Mouse (Mus musculus) heart, adult 11 months (tissue): Measurements from ENCODE around the gene Tacr2.

Experiments used
- DNase-seq: peaks from one replicate; pipeline ENCODE4 v3.0.0; 2022

Gene Tacr2

GRCm38 (mm10) chr10:62242358-62242757 lies 9.9 kb upstream of the Tacr2 start:
- no peak for DNase-seq

GRCm38 (mm10) chr10:62242896-62243295 lies 9.3 kb upstream of the Tacr2 start:
- no peak for DNase-seq

DNA sequence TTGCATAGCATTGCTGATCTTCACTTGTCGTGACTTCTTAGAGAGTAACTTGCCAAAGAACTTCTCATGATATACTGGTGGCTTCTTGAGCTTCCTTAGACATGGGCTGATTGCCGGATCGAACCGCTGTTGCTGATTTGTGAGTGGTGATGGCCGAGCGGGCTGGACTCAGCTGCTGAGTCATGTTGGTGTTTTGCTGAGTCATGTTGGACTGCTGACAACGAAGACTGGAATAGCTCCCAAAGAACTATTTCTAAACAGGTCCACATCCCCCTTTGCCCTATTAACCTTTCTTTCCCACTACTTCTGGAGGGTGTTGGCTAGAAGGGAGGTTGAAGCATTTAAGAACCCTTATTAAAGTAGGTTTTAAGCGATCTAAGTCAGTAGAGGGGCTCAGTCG lies 8.2 kb upstream of the Tacr2 start:
- no peak for DNase-seq

DNA sequence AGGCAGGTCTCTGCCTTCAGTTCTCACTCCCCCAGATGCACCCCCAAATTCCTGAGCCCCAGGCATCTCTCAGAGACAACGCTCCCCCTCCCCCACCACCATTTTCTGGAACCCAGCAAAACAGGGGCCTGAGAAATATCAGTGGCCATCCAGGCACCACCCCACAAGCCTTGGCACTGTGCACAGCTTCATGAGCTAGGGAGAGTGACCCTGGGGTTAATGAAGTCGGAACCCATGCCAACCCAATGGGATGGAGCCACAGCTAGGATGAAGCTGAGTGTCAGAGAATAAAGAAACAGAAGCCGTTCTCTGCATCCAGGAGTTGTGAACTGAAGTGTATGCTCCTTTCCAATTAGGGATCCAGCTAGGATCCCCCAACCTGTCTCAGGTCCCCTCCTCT lies 5.1 kb upstream of the Tacr2 start:
- no peak for DNase-seq

DNA sequence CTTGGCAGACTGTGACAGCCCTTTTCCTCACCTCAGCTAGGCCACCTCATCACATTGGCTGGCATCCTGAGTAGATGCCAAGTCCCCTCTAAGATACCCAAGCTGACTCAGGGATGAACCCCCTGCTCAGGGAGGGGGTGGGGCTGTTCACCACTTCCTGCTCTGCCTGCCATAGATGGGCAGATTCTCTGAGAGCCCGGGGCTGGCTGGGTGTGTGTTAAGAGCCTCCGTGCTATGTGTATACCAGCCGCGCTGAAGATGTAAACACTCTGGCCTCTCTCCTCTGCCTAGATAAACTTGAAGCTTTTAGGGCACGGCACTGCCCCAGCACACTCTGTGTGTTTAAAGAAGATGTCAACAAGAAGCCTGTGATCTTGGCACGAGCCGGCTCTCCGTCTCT lies 4.4 kb upstream of the Tacr2 start:
- no peak for DNase-seq

DNA sequence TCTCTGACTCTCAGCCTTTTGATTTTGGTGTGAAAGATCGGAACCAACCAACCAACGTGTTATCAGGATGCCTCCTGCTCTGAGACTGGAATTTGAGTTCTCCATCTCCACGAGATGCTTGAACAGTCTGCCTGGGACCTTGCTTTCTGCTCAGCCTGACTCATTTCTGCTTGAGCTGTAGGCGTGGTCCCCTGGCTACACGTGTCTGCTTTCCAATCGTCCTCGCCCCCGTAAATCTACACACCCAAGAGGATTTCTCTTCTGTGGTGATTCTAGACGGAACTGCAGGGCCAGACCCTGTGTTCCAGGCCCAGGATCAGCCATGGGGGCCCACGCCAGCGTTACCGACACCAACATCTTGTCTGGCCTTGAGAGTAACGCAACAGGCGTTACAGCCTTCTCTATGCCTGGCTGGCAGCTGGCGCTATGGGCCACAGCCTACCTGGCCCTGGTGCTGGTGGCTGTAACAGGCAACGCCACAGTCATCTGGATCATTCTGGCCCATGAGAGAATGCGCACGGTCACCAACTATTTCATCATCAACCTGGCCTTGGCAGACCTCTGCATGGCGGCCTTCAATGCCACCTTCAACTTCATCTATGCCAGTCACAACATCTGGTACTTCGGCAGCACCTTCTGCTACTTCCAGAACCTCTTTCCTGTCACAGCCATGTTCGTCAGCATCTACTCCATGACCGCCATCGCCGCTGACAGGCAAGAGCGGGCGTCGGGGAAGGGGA lies 428 bp downstream of the Tacr2 start:
- DNase-seq: no peak

- DNase-seq: no peak
Observed at GRCm38 (mm10) chr10:62258298-62258697, 6.1 kb downstream of the Tacr2 start.

DNA sequence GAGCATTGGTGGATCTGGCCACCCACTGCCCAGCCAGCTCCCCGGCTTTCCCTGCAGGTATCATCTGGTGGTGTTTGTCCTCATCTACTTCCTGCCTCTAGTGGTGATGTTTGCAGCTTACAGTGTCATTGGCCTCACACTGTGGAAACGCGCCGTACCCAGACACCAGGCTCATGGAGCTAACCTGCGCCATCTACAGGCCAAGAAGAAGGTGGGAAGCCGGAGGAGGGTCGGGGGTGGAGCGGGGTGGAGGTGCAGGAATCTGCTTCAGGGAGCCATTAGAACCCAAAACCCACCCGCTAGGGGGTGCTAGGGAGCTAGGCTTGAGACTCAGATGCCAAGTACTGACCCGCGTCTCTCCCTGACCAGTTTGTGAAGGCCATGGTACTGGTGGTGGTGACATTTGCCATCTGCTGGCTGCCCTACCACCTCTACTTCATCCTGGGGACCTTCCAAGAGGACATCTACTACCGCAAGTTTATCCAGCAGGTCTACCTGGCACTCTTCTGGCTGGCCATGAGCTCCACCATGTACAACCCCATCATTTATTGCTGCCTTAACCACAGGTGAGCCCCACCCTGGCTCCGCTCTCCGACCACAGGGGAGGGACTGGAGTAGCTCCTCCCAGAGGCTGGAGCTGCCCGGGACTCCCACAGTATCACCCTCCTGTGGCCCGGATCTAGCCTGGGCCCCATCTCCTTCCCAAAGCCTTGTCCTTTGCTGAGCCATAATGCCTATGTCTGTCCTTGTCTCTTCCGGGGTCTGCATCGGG lies 9.1 kb downstream of the Tacr2 start:
- DNase-seq: no peak

GRCm38 (mm10) chr10:62264299-62264698 lies 12.1 kb downstream of the Tacr2 start:
- DNase-seq: no peak

- no peak for DNase-seq
Observed at GRCm38 (mm10) chr10:62269278-62269677, 17.0 kb downstream of the Tacr2 start.

DNA sequence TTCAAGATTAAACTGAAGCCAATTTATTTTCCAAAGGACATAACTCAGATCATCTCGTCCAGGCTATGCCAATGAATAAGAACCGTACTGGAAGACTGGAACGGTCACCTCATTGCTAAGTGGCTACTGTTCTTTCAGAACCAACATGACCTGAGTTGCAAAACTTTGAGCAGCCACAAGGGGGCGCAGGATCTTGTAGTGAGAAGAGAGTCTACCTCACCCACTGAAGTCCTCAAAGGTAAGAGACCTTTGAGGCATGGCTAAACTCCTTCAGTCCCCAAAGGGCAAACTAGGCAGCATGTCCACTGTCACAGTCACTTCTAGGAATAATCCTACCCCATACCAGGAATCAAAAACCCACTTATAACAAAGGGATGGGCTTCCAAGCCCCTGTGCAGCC lies 23.0 kb downstream of the Tacr2 start:
- DNase-seq: peak; percentile 96

DNA sequence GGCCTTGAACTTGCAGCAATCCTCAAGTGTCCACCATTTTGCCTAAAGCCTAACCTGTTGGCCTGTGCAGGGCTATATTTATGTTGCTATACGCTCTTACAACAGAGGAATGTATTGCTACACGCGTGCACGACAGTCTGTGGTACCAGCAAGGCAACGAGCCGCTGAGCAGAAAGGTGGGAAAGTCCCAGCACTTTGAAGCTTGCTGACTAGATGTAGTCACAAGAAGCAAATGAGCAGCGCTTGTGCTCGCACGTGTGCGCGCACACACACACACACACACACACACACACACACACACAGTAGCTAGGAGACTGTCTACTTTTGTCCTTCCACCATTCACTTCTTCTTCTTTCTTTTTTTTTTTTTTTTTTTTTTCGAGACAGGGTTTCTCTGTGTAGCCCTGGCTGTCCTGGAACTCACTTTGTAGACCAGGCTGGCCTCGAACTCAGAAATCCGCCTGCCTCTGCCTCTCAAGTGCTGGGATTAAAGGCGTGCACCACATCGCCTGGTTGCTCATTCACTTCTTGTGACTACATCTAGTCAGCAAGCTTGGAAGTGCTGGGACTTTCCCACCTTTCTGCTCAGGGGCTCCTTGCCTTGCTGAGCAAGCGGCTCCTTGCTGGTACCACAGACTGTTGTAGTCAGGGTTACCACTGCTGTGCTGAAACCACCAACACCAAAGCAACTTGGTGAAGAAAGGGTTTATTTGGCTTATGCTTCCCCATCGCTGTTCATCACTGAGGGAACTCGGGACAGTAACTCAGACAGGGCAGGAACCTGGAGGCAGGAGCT lies 25.5 kb downstream of the Tacr2 start:
- DNase-seq: no peak

DNA sequence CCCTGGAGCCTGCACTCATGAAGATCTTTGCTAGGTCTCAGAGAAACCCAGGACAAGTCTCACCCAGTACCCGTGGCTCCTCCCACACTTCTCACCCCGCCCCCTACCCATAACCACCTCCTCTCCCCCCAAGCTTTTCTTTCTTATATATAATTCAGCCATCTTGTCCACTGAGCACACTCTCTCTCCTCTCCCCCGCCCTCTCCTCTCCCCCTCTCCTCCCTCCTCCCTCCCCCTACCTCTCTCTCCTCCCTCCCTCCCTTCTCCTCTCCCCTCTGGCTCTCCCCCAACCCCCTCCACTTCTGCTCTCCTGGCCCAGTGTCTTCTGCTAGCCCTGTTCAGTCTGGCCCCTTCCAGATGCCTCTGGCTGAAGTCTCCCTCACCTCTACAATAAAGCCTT lies 26.8 kb downstream of the Tacr2 start:
- DNase-seq: no peak

GRCm38 (mm10) chr10:62279671-62280070 lies 27.4 kb downstream of the Tacr2 start:
- no peak for DNase-seq

- DNase-seq: no peak
Observed at GRCm38 (mm10) chr10:62282782-62283181, 30.5 kb downstream of the Tacr2 start.

DNA sequence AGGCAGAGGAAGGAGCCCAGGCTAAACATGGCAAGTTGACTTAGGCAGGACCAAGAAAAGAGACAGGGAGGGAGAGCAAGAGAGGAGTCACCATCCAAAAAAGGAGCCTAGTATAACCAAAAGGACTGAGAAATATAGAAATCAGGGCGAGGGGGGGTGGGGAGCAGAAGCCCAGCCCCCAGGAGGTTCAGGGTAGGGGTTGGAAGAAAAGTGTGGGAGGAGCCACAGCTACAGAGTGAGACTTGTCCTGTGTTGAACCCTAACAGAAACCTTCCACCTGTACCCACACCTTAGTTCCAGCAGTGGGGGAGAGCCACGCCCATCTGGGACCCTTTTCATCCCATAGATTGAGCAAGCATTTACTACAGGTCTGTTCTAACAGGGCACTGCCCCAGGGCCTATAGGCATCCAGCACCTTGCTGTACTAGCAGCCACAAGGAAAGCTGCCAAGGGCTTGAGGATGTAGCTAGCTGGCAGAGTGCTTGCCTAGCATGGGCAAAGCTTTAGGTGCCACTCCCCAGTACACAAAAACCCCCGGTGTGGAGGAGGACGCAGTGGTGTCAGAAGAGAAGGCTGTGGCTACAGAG lies 31.1 kb downstream of the Tacr2 start:
- DNase-seq: no peak

DNA sequence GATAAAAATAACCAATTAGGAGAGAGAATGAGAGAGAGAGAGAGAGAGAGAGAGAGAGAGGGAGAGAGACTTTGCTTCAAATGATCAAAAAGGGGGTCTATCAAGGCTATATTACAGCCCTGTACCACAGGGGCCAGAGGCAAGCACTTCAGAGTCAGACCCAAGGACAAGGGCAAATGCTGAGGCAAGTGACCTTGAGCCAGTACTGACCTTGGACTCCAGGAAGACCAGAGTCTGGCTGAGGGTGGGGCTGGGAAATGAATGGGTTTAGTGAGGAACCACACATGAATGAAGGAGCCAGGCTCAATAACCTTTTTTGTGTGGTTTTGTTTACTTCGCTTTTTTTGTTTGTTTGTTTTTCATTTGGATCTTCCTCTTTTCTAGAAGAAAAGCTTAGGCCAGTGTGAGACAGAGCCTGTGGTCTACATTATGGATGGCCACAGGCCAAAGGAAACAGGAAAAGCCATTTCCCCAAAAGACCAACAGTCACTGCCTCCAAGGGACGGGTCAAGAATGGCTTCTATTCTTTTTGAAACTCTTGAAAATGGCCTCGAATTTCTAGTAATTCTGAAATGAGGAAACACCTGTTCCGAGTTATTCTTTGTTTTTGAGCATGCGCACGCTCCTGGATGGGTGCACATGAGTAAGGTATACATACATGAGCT lies 35.4 kb downstream of the Tacr2 start:
- peak; percentile 95 for DNase-seq

DNA sequence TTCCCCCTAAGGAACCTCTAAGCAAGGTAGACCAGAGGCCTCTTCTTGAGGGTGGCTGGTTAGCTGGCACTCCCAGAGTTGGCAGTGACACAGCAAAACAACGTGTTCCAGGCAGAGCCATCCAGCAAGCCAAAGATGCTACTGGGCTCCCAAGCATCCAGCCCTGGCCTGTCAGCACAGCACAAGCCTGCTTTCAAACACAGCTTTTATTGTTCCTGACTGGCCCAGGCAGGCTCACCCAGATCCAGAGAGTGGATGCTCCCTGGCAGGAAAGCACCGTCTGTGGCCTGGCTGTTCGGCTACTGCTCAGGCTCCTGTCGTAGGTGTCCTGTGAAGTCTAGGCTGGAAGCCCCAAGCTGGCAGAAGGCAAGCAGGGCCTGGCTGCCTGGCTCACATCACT lies 41.9 kb downstream of the Tacr2 start:
- no peak for DNase-seq

DNA sequence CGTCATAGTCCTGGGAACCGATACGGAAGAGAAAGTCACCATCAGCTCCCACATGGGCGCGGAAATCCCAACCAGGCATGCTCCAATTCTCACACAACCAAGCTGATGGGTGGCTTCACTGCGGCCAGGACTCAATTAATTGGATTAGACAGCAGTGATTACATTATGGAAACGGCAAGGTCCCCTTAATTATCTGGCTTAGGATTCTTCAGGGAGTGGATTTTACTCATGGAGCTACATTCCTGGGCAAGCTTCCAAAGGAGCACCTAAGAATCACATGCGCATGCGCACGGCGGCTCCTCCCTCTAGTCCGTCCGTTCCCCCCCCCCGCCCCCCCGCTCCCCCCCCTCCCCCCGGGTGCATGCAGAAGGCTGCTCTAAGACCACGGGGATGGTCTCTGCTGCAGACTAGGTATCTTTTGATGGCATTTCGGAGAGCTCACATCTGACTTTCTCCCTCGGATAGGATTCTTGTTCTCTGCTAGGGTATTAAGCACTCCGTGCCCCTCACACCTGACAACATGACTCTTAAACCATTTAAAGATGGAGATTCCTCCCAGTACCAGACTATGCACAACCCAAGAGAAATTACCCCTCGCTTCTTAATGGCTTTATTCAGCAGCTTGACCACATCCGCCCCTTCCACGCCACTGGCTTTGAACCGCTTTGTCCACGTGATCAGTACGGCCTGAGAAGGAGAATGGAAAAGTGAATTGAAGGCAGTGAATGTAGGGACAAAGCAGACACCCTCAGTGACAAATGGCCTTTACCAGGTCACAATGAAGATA lies 44.0 kb downstream of the Tacr2 start:
- DNase-seq: no peak

DNA sequence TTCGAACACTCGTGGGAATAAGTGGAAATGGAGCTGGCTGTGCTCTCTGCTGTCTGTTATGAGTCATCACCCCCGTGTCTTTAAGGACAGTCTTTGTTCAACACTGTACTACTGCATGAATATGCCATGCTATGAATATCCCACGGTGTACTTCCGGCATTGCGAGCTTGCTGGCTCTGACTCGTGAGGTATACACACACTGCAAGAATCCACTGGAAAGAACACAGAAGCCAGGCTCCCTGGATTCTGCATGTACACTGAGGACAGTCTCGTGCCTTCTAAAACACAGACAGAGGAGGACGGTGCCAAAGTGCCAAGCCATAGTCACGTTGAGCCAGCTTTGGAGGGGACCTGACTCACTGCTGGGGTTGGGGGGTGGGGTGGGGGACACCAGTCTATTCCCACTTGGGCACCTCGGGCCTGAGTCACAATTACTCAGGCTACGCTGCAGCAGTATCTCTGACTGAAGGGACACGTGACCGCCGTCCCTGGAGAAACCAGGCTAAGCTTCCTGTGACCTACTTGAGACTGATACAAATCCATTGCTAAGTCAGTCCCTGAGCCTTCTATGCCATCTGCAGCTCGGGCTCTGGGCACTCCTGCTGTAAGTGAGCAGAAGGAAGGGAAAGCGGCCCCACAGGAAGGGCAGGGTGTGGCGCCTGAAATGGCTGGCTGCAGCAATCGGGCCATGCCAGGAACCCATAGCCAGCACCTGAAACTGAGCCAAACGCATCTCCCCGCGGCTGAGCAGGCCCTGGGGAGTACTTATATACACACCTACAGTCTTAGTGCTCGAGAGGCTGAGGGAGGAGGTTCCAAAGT lies 48.0 kb downstream of the Tacr2 start:
- peak; percentile 96 for DNase-seq

GRCm38 (mm10) chr10:62305090-62305489 lies 52.9 kb downstream of the Tacr2 start:
- no peak for DNase-seq
